Mouse (Mus musculus) myocyte (in vitro differentiated cells): ENCODE results near the gene Fam189b. TPM values are rescaled to one million over a fixed set of nuclear protein-coding genes. Genes with fewer than 3 reads are reported as not detected.

Experiments
- H3K27me3 ChIP-seq: one replicate; pipeline ENCODE4 v1.6.1; 2011; ENCODE audit not compliant: control insufficient read depth, insufficient read depth, insufficient read length
- H3K36me3 ChIP-seq: one replicate; pipeline ENCODE4 v1.6.1; 2011; ENCODE audit not compliant: control insufficient read depth, insufficient read depth
- H3K4me2 ChIP-seq: one replicate; pipeline ENCODE4 v1.6.1; 2011; ENCODE audit warnings: low read depth, control low read depth
- H3K4me3 ChIP-seq: one replicate; pipeline ENCODE4 v1.5.1; 2011; ENCODE audit warnings: mild to moderate bottlenecking, control low read depth, moderate library complexity
- H3K79me2 ChIP-seq: one replicate; pipeline ENCODE4 v1.6.1; 2011; ENCODE audit not compliant: control insufficient read depth, insufficient read depth
- H3ac ChIP-seq: one replicate; pipeline ENCODE4 v1.6.1; 2011; ENCODE audit not compliant: control insufficient read depth, insufficient read length
- CEBPB ChIP-seq: IDR thresholded peaks from 2 replicates; pipeline ENCODE4 v1.6.1; 2011; ENCODE audit warnings: mild to moderate bottlenecking, moderate library complexity; ENCODE audit not compliant: poor library complexity, insufficient read depth, severe bottlenecking
- E2F4 ChIP-seq: IDR thresholded peaks from one replicate; pipeline ENCODE4 v1.6.1; 2011; ENCODE audit warnings: mild to moderate bottlenecking, control low read depth, moderate library complexity; ENCODE audit not compliant: insufficient read depth
- MAX ChIP-seq: IDR thresholded peaks from one replicate; pipeline ENCODE4 v1.6.1; 2011; ENCODE audit warnings: low read depth, mild to moderate bottlenecking, control low read depth
- MYOD1 ChIP-seq, 3 experiments: IDR thresholded peaks; one replicate each; pipeline ENCODE4 v1.6.1; 2011; ENCODE audit warnings: control low read depth in 2 of 3, low read depth in 2 of 3, mild to moderate bottlenecking in 2 of 3, moderate library complexity in 1 of 3; ENCODE audit not compliant: insufficient read length in 2 of 3, control insufficient read depth in 1 of 3
- MYOG ChIP-seq, 3 experiments: IDR thresholded peaks; one replicate each; pipeline ENCODE4 v1.6.1; 2011; ENCODE audit warnings: control low read depth in 2 of 3, low read depth in 2 of 3, mild to moderate bottlenecking in 2 of 3; ENCODE audit not compliant: insufficient read length in 2 of 3, control insufficient read depth in 1 of 3, insufficient read depth in 1 of 3
- POLR2A ChIP-seq: IDR thresholded peaks from one replicate; pipeline ENCODE4 v1.6.1; 2011; ENCODE audit warnings: low read depth, mild to moderate bottlenecking, control low read depth, moderate library complexity; ENCODE audit not compliant: insufficient read length
- POLR2AphosphoS2 ChIP-seq: IDR thresholded peaks from one replicate; pipeline ENCODE4 v1.6.1; 2011; ENCODE audit warnings: low read depth, control low read depth; ENCODE audit not compliant: insufficient read length
- REST ChIP-seq: IDR thresholded peaks from one replicate; pipeline ENCODE4 v1.6.1; 2011; ENCODE audit warnings: mild to moderate bottlenecking, control low read depth, moderate library complexity; ENCODE audit not compliant: insufficient read depth, insufficient read length
- SRF ChIP-seq: IDR thresholded peaks from one replicate; pipeline ENCODE4 v1.6.1; 2011; ENCODE audit warnings: low read depth; ENCODE audit not compliant: control insufficient read depth, insufficient read length
- TCF12 ChIP-seq: IDR thresholded peaks from one replicate; pipeline ENCODE4 v1.6.1; 2011; ENCODE audit warnings: mild to moderate bottlenecking, control low read depth; ENCODE audit not compliant: poor library complexity, insufficient read depth, severe bottlenecking
- TCF3 ChIP-seq: IDR thresholded peaks from one replicate; pipeline ENCODE4 v1.6.1; 2011; ENCODE audit warnings: low read depth, control low read depth; ENCODE audit not compliant: insufficient read length
- USF1 ChIP-seq: IDR thresholded peaks from one replicate; pipeline ENCODE4 v1.6.1; 2011; ENCODE audit warnings: low read depth, mild to moderate bottlenecking, control low read depth, moderate library complexity
- polyA plus RNA-seq: library from polyadenylated mRNA; unstranded; fragments of >200 nt; fragmentation: generic; extraction: Trizol; gene quantifications from one replicate; pipeline ENCODE4 v1.2.1, GENCODE M21; 2012; ENCODE audit warnings: missing spikeins

Gene Fam189b
- polyA plus RNA-seq, 1 experiment, result 15.0 TPM

DNA sequence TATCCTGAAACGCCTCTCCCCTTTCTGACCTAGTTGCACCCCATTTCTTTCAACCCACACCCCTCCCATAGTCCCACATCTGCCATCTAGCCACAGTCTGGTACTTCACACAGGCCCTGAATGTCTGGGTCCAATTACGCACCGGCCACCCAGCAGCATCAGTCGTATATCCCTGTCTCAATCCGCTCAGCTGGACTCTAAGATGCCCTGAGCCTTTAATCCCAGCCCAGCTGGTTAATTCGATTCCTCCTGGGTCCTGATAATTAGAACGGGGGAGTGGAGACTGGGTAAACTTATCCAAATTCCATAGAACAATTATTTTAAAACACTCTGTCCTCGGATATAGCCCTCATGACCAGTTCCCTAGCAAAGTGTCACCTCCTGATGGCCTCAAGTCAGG lies 37.4 kb upstream of the Fam189b start:
- H3K36me3 ChIP-seq, result no peaks in the 10 kb centered on the region
- no peaks in the 10 kb centered on the region for H3K79me2 ChIP-seq
- H3K27me3 ChIP-seq, result peaks cover 86% of the 10 kb centered on the region
- H3K4me3 ChIP-seq, result no peak overlapping the region
- H3K4me2 ChIP-seq, result no peak overlapping the region
- no peak for TF ChIP-seq MYOD1 (IDR thresholded peaks at IDR 0.05; ENCODE audit: control insufficient read depth in 1 of 3, insufficient read length in 2 of 3, low read depth in 2 of 3)
- no peak for TF ChIP-seq TCF12
- no peak for TF ChIP-seq SRF
- no peak for TF ChIP-seq MAX
- no peak for TF ChIP-seq POLR2A
- no peak for TF ChIP-seq POLR2AphosphoS2
- TF ChIP-seq E2F4, result no peak
- no peak for TF ChIP-seq TCF3
- no peak for TF ChIP-seq CEBPB
- no peak for TF ChIP-seq MYOG (IDR thresholded peaks at IDR 0.05; ENCODE audit: control insufficient read depth in 1 of 3, insufficient read depth in 1 of 3, insufficient read length in 2 of 3, low read depth in 2 of 3)
- no peak for TF ChIP-seq USF1
- TF ChIP-seq REST, result no peak
- no peak overlapping the region for H3ac ChIP-seq

- no peaks in the 10 kb centered on the region for H3K79me2 ChIP-seq
- no peak overlapping the region for H3K4me2 ChIP-seq
- H3K27me3 ChIP-seq, result peaks cover 80% of the 10 kb centered on the region
- no peak overlapping the region for H3K4me3 ChIP-seq
- no peaks in the 10 kb centered on the region for H3K36me3 ChIP-seq
- no peak overlapping the region for H3ac ChIP-seq
- no peak for TF ChIP-seq MYOD1 (IDR thresholded peaks at IDR 0.05; ENCODE audit: control insufficient read depth in 1 of 3, insufficient read length in 2 of 3, low read depth in 2 of 3)
- no peak for TF ChIP-seq CEBPB
- TF ChIP-seq MAX, result no peak
- TF ChIP-seq MYOG (IDR thresholded peaks at IDR 0.05; ENCODE audit: control insufficient read depth in 1 of 3, insufficient read depth in 1 of 3, insufficient read length in 2 of 3, low read depth in 2 of 3), result no peak
- TF ChIP-seq E2F4, result no peak
- no peak for TF ChIP-seq POLR2AphosphoS2
- no peak for TF ChIP-seq USF1
- TF ChIP-seq TCF12, result no peak
- no peak for TF ChIP-seq POLR2A
- TF ChIP-seq SRF, result no peak
- no peak for TF ChIP-seq TCF3
- TF ChIP-seq REST, result no peak
These were observed 35.6 kb upstream of the Fam189b start for GRCm38 (mm10) chr3:89147101-89147978.

- H3K4me3 ChIP-seq, result no peak overlapping the region
- H3K27me3 ChIP-seq, result peaks cover 80% of the 10 kb centered on the region
- TF ChIP-seq MYOG (IDR thresholded peaks at IDR 0.05; ENCODE audit: control insufficient read depth in 1 of 3, insufficient read depth in 1 of 3, insufficient read length in 2 of 3, low read depth in 2 of 3) (peak in 1 of 3 experiments; percentile 6), MAX (no peak)
- H3ac ChIP-seq, result no peak overlapping the region
- no peak overlapping the region for H3K4me2 ChIP-seq
- no peaks in the 10 kb centered on the region for H3K36me3 ChIP-seq
- no peaks in the 10 kb centered on the region for H3K79me2 ChIP-seq
These were observed 35.0 kb upstream of the Fam189b start for GRCm38 (mm10) chr3:89147979-89148311.

DNA sequence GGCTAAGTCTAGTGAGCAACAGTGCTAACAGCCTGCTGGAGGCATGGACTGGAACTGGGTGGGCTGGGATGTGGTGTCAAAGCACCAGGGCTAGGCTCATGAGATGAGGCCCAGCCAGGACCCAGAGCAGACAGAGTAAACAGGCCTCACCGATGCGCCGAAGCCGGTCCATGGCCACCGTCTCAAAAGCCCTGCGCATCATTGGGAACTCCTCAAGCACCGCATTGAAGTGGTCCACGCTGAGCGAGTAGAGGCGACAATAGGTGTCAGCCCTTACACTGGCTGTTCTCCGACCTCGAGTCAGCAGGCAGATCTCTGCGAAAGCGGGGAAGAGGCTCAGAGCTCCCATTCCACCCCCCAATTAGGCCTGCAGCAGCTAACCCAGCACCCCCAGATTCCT lies 34.4 kb upstream of the Fam189b start:
- TF ChIP-seq TCF12 (no peak), E2F4 (no peak)
- Histone ChIP-seq H3K27me3 (peaks cover 76% of the 10 kb centered on the region), H3K79me2 (no peaks in the 10 kb centered on the region), H3K36me3 (no peaks in the 10 kb centered on the region), H3ac (no peak overlapping the region), H3K4me3 (no peak overlapping the region), H3K4me2 (no peak overlapping the region)

DNA sequence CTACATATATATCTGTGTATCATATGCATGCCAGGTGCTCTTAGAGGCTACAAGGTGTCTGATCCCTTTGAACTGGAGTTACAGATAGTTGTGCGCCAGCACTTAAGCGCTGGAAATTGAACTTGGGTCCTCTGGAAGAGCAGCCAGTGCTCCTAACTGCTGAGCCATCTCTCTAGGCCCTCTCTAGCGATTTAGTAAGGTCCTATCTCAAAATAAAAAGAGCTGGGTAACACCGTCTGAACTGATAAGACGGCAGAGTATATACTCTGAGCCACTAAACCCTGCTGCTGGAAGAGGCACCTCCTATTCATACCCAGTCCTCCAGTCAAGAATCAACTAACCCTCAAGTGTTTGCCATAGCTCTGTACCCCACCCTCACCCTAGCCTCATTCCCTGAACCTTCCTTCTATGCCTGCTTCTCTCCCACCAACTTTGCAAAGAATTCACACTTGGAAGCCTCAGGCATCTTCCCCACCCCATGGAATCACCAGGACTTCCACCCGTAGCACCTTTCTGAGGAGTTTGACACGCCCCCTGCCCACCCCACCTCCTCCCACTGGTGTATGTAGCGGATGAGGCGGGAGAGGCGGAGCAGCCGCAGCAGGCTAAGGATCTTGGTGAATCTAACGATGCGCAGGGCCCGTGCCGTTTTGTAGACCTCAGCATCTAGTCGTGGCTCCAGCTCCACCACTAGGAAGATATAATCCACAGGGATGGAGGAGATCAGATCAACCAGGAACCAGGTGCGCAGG lies 30.7 kb upstream of the Fam189b start:
- Histone ChIP-seq H3K4me3 (no peak overlapping the region), H3K27me3 (peaks cover 59% of the 10 kb centered on the region)
- TF ChIP-seq TCF3 (no peak), REST (no peak)

More for the DNA sequence above, 30.7 kb upstream of the Fam189b start:
- Histone ChIP-seq H3K36me3 (no peaks in the 10 kb centered on the region), H3K79me2 (no peaks in the 10 kb centered on the region), H3ac (no peak overlapping the region), H3K4me2 (no peak overlapping the region)
